Mouse (Mus musculus) bone marrow, adult 2 months (tissue): ENCODE data around the gene Acox3.

ENCODE experiments used
- CTCF ChIP-seq: fragments of 200-500 bp; IDR thresholded peaks from 2 replicates; pipeline ENCODE4 v1.5.1; 2011; ENCODE audit warnings: low read length, control low read depth; ENCODE audit not compliant: control insufficient read depth, insufficient read depth
- POLR2A ChIP-seq: fragments of 200-500 bp; IDR thresholded peaks from 2 replicates; pipeline ENCODE4 v1.6.1; 2011; ENCODE audit warnings: low read depth, mild to moderate bottlenecking, control low read depth, low read length, borderline replicate concordance; ENCODE audit not compliant: control insufficient read depth

- TF ChIP-seq CTCF (no peak), POLR2A (no peak)
These were observed 30.7 kb upstream of the Acox3 start for GRCm38 (mm10) chr5:35551855-35552837.
